Mouse (Mus musculus) liver, embryonic 14.5 days (tissue): ENCODE measurements around the gene Rab37. TPM values are rescaled to one million over a fixed set of nuclear protein-coding genes. Genes with fewer than 3 reads are reported as not detected.

Experiments
- ATAC-seq: fragments of 200-750 bp; cut with Nextera tagmentation; 2 replicates; pipeline ENCODE4 v1.8.0; 2017; ENCODE audit warnings: moderate number of reproducible peaks, mild to moderate bottlenecking, moderate library complexity; ENCODE audit not compliant: insufficient read depth
- DNase-seq, 3 experiments: peaks; one replicate each; pipeline ENCODE4 v3.0.0-alpha.2; 2012 to 2013; ENCODE audit warnings: low read depth in 3 of 3, low spot score in 3 of 3
- H3K27ac ChIP-seq: fragments of 300-500 bp; sonication (generic); 2 replicates; pipeline ENCODE4 v1.5.1; 2014; ENCODE audit warnings: moderate library complexity, mild to moderate bottlenecking, control low read depth, inconsistent platforms
- H3K27me3 ChIP-seq: fragments of 300-500 bp; sonication (generic); 2 replicates; pipeline ENCODE4 v1.6.1; 2014; ENCODE audit warnings: mild to moderate bottlenecking, low read length, moderate library complexity; ENCODE audit not compliant: control insufficient read depth, insufficient read depth
- H3K36me3 ChIP-seq: fragments of 300-500 bp; sonication (generic); replicated peaks from 2 replicates; pipeline ENCODE4 v1.6.1; 2014; ENCODE audit warnings: low read depth; ENCODE audit not compliant: control insufficient read depth, insufficient read depth
- H3K4me1 ChIP-seq, 2 experiments: fragments of 200-500 bp in 1 of 2; fragments of 300-500 bp in 1 of 2; sonication (generic) in 1 of 2; replicated peaks; 2 replicates each; pipeline ENCODE4 v1.6.1; 2012 to 2014; ENCODE audit warnings: antibody characterized with exemption in 1 of 2, inconsistent platforms in 1 of 2, low read length in 1 of 2; ENCODE audit not compliant: control insufficient read depth in 2 of 2, insufficient read depth in 2 of 2
- H3K4me2 ChIP-seq: fragments of 300-500 bp; sonication (generic); 2 replicates; pipeline ENCODE4 v1.6.1; 2014; ENCODE audit warnings: low read depth, mild to moderate bottlenecking, control low read depth, moderate library complexity
- H3K4me3 ChIP-seq, 2 experiments: fragments of 200-500 bp in 1 of 2; fragments of 300-500 bp in 1 of 2; sonication (generic) in 1 of 2; 2 replicates each; pipeline ENCODE4 v1.5.1; 2012 to 2014; ENCODE audit warnings: low read depth in 2 of 2, low read length in 2 of 2, mild to moderate bottlenecking in 2 of 2, control low read depth in 1 of 2, inconsistent platforms in 1 of 2, moderate library complexity in 1 of 2; ENCODE audit not compliant: insufficient read depth in 1 of 2
- H3K9ac ChIP-seq: fragments of 300-500 bp; sonication (generic); replicated peaks from 2 replicates; pipeline ENCODE4 v1.6.1; 2014; ENCODE audit warnings: mild to moderate bottlenecking, control low read depth, moderate library complexity
- H3K9me3 ChIP-seq: fragments of 300-500 bp; sonication (generic); 2 replicates; pipeline ENCODE4 v1.6.1; 2016; ENCODE audit warnings: low read length, mixed read lengths; ENCODE audit not compliant: control insufficient read depth
- CTCF ChIP-seq: IDR thresholded peaks from 2 replicates; pipeline ENCODE4 v1.5.1; 2016; ENCODE audit warnings: antibody characterized with exemption, low read depth, control low read depth
- EP300 ChIP-seq: IDR thresholded peaks from 2 replicates; pipeline ENCODE4 v1.6.1; 2016; ENCODE audit warnings: antibody characterized with exemption, low read depth
- WGBS: fragments of 180-500 bp; shearing (Covaris S2); extraction: QIAGEN DNeasy Blood & Tissue Kit; methylation state at CpG from one replicate; pipeline ENCODE4 v1.1.7; 2014; ENCODE audit not compliant: insufficient replicate concordance; 5-methylcytosine and 5-hydroxymethylcytosine counted together
- polyA plus RNA-seq, 2 experiments: library from polyadenylated mRNA; depleted of rRNA in 1 of 2; stranded (reverse) in 1 of 2; unstranded in 1 of 2; fragments of >200 nt; fragmentation: Nextera tagmentation in 1 of 2; extraction: Ambion mirVana in 1 of 2; gene quantifications; 2 replicates each; pipeline versions ENCODE4 v1.2.1 to v1.2.3; 2012 to 2014

Gene Rab37
- polyA plus RNA-seq, 2 experiments = 1.7 to 1.8 TPM

DNA sequence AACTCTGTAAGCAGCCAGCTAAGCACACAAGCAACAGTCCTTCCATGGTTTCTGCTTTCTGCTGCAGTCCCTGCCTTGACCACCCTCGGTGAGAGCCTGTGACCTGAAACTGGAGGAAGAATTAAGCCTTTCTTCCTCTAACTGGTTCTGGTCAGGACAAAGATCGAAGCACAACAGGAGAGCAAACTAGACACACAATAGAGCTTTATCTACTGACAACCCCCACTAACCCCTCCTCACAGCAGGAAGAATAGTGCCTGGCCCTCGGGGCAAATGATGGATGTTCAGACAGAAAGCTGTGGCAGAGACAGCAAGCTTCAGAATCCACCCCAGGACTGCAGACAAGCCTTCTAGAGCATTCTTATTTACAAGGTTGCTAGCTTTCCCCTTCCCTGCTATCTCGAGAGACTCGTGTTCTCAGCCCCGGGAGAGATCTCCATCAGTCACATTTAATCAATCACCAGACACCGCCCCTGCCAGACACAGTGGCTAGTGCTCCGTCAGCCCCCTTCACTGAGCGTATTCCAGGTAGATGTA is 20.1 kb upstream of the Rab37 start:
- no peak for TF ChIP-seq CTCF
- no peak for TF ChIP-seq EP300
- H3K9ac ChIP-seq = no peak overlapping the region
- no peak overlapping the region for H3K27ac ChIP-seq
- DNase-seq = no peak
- H3K36me3 ChIP-seq = no peaks in the 10 kb centered on the region
- no peak for ATAC-seq
- WGBS = 13% methylated on average over 9 of the region's 9 CpGs
- H3K4me1 ChIP-seq = peaks cover 0 to 20% of the 10 kb centered on the region in 2 experiments; a peak in 2 of 4 replicates
- no peaks in the 10 kb centered on the region for H3K9me3 ChIP-seq
- H3K27me3 ChIP-seq = no peaks in the 10 kb centered on the region
- no peak overlapping the region for H3K4me3 ChIP-seq
- no peak overlapping the region for H3K4me2 ChIP-seq

DNA sequence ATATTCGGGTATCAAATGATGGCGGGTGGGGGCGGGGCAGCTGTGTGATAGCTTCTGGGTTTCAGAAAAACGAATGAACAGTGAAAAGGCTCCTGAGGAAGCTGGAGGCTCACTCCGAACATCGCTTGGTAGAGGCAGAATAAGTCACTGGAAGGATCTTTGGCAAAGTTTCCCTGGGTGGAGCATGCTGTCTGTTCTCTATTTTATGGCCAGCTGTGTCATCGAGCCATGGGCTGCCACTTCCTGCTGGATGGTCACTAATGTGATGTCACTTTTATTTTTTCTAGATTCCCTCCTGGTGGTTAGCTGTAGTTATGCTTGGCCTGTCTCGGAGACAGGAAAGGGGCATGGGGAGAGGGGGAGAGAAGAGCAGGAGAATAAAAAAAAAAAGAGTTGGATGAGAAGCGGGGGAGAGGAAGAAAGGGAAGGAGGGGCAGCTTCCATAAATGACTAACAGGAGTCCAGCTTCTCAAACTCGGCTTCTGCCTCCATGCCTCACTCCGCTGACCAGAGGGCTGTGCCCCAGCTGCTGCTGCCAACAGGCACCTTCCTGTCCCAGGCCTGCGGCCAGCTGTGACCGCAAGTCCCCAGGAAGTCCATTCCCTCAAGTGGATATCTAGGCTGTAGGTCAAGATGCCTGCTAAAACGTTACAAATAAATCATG is 19.5 kb upstream of the Rab37 start:
- no peak overlapping the region for H3K9ac ChIP-seq
- H3K27me3 ChIP-seq = no peaks in the 10 kb centered on the region
- WGBS = 12% methylated on average over 14 of the region's 14 CpGs
- H3K4me1 ChIP-seq = peaks cover 0 to 22% of the 10 kb centered on the region in 2 experiments; a peak in 2 of 4 replicates
- H3K36me3 ChIP-seq = no peaks in the 10 kb centered on the region
- H3K27ac ChIP-seq = no peak overlapping the region
- no peak overlapping the region for H3K4me3 ChIP-seq
- DNase-seq = no peak
- TF ChIP-seq EP300 (no peak), CTCF (no peak)
- no peak overlapping the region for H3K4me2 ChIP-seq
- no peaks in the 10 kb centered on the region for H3K9me3 ChIP-seq
- ATAC-seq = no peak

DNA sequence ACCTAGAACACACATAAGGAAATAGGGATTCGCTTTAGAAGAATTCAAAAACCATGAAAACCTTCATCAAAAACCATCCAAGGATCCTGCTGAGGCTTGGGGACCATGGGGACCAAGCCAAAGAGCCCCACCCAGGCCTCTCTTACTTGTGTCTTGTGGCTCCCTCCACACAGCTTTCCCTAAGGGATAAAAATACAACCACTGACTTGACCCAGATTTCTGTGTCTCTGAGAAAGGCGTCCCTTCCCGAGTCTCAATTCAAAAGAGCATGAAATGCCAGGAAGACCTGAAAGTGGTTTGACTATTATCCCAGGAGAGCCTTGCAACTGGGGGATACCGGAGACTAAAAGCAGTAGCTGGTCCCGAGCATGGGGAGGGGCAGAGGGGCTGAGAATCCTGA is 18.2 kb upstream of the Rab37 start:
- no peaks in the 10 kb centered on the region for H3K9me3 ChIP-seq
- H3K4me2 ChIP-seq = no peak overlapping the region
- no peak for ATAC-seq
- peaks cover 0 to 26% of the 10 kb centered on the region in 2 experiments; a peak in 2 of 4 replicates for H3K4me1 ChIP-seq
- no peak overlapping the region for H3K9ac ChIP-seq
- no peaks in the 10 kb centered on the region for H3K27me3 ChIP-seq
- WGBS = 56% methylated on average over 5 of the region's 5 CpGs
- DNase-seq = no peak
- TF ChIP-seq EP300 (no peak), CTCF (no peak)
- no peaks in the 10 kb centered on the region for H3K36me3 ChIP-seq
- no peak overlapping the region for H3K27ac ChIP-seq
- H3K4me3 ChIP-seq = no peak overlapping the region

DNA sequence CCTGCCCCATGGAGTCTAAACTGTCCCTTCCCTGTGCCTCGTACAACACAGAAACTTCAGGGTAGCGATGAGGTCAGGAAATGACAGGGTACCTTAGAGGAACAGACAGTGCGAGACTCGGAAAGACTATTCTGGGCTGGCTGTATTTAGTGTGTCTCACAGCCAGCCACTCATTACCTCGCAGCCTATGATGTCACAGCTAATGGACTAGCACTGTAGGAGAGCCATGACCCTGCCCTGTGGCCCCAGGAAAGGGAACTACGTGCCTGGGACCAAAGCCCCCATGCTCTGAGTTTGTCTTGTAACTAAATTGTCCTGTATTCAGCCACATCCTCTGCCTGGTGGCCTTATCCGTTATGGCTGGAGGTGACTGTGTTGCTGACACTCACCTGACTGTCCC is 15.8 kb upstream of the Rab37 start:
- Histone ChIP-seq H3K27ac (no peak overlapping the region), H3K36me3 (no peaks in the 10 kb centered on the region), H3K27me3 (no peaks in the 10 kb centered on the region), H3K4me3 (no peak overlapping the region), H3K4me2 (no peak overlapping the region), H3K9ac (no peak overlapping the region), H3K4me1 (peaks cover 0 to 28% of the 10 kb centered on the region in 2 experiments; a peak in 2 of 4 replicates), H3K9me3 (no peaks in the 10 kb centered on the region)
- TF ChIP-seq EP300 (no peak), CTCF (no peak)
- 14% methylated on average over 7 of the region's 7 CpGs for WGBS
- DNase-seq (no peak), ATAC-seq (0 out of 2 replicates have a peak, but pooled peaks have one; percentile 35)

DNA sequence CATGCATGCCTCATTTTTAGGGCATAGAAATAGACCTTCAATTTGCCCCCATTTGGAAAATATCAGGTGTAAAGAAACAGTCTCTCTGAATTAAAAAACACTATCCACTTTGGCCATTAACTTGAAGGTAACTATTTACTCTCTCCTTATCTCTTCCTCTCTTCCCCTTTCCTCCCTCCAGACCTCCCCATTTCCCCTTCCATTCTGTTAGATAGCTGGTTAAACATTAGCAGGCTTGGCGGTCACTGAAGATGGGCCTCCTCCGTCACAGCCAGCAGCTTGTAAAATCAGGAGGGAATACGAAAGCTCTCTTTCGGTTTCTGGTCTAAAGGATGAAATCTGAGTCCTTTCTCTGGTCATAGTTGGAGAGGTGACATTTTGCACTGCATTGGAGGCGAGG is 15.4 kb upstream of the Rab37 start:
- Histone ChIP-seq H3K27ac (no peak overlapping the region), H3K27me3 (no peaks in the 10 kb centered on the region), H3K4me3 (no peak overlapping the region), H3K9me3 (no peaks in the 10 kb centered on the region), H3K4me1 (peaks cover 0 to 28% of the 10 kb centered on the region in 2 experiments; a peak in 2 of 4 replicates), H3K36me3 (no peaks in the 10 kb centered on the region), H3K4me2 (peak overlapping the region; percentile 18; the same call in 1 of the 2 replicates), H3K9ac (no peak overlapping the region)
- TF ChIP-seq CTCF = no peak
- TF ChIP-seq EP300 = no peak
- DNase-seq (peak in 2 of 3 experiments; percentile 19 to 22), ATAC-seq (peak; percentile 39; the same call in 1 of the 2 replicates)
- WGBS = 8% methylated on average over 5 of the region's 5 CpGs
